Mouse (Mus musculus) cerebellum, adult 2 months (tissue): ENCODE results near the gene 1810043G02Rik. TPM values are rescaled to one million over a fixed set of nuclear protein-coding genes. Genes with fewer than 3 reads are reported as not detected.
A peak's percentile ranks its signal among the peaks of the same experiment; 100 is the strongest.
"Not testable (repeated sequence)": the region's sequence is repeated elsewhere in the genome, so short reads cannot be mapped to it uniquely, and the experiment has no call there.

Source experiments
- DNase-seq, 2 experiments: peaks; one replicate each; pipeline ENCODE4 v3.0.0; 2021
- H3K27ac ChIP-seq: fragments of 200-500 bp; 2 replicates; pipeline ENCODE4 v1.5.1; 2012; ENCODE audit warnings: low read length, control low read depth, inconsistent platforms; ENCODE audit not compliant: insufficient read depth
- H3K27me3 ChIP-seq: fragments of 200-500 bp; 2 replicates; pipeline ENCODE4 v1.6.1; 2012; ENCODE audit warnings: inconsistent platforms, mild to moderate bottlenecking, low read length, moderate library complexity; ENCODE audit not compliant: control insufficient read depth, insufficient read depth
- H3K4me1 ChIP-seq: fragments of 200-500 bp; 2 replicates; pipeline ENCODE4 v1.6.1; 2011; ENCODE audit warnings: low read length; ENCODE audit not compliant: control insufficient read depth, insufficient read depth
- H3K4me3 ChIP-seq: fragments of 200-500 bp; replicated peaks from 2 replicates; pipeline ENCODE3; 2011; ENCODE audit warnings: mild to moderate bottlenecking, low read depth, low read length, control low read depth; ENCODE audit not compliant: insufficient read depth
- CTCF ChIP-seq: fragments of 200-500 bp; IDR thresholded peaks from 2 replicates; pipeline ENCODE4 v1.5.1; 2011; ENCODE audit warnings: low read depth, mild to moderate bottlenecking, control low read depth, low read length, moderate library complexity, borderline replicate concordance; ENCODE audit not compliant: insufficient read depth
- POLR2A ChIP-seq: fragments of 200-500 bp; IDR thresholded peaks from 2 replicates; pipeline ENCODE4 v1.6.1; 2011; ENCODE audit warnings: low read length, control low read depth, borderline replicate concordance; ENCODE audit not compliant: insufficient read depth
- WGBS: fragments of 180-500 bp; shearing (Covaris S2); methylation state at CpG from one replicate; pipeline ENCODE4 v1.1.7; 2018; 5-methylcytosine and 5-hydroxymethylcytosine counted together
- polyA plus RNA-seq: library from polyadenylated mRNA; depleted of rRNA; stranded (reverse); fragments of >200 nt; gene quantifications from 2 replicates; pipeline ENCODE4 v1.2.3, GENCODE M21; 2012; rRNA removed

Gene 1810043G02Rik
- polyA plus RNA-seq, 1 experiment: 74.5 TPM

DNA sequence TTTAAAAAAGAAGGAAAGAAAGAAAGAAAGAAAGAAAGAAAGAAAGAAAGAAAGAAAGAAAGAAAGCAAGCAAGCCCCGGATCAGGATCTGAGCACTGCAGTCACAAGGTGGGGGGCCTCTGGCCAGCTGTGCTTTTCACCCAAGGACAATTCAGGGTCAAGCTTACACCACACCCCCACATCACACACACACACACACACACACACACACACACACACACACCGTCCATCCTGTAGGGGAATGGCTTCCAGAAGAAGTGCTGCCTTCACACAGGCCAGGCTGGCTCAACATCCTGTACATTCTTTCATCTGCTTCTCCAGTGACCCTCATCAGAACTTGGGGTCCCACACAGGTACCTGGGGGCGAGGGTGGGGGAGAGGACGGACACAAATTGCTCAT is 41.0 kb downstream of the 1810043G02Rik start:
- Histone ChIP-seq H3K4me1 (no peaks in the 10 kb centered on the region), H3K4me3 (no peak overlapping the region), H3K27ac (no peak overlapping the region), H3K27me3 (no peaks in the 10 kb centered on the region)
- DNase-seq: no peak
- TF ChIP-seq POLR2A: no peak
- TF ChIP-seq CTCF: no peak
- 62% methylated on average over 4 of the region's 4 CpGs for WGBS

DNA sequence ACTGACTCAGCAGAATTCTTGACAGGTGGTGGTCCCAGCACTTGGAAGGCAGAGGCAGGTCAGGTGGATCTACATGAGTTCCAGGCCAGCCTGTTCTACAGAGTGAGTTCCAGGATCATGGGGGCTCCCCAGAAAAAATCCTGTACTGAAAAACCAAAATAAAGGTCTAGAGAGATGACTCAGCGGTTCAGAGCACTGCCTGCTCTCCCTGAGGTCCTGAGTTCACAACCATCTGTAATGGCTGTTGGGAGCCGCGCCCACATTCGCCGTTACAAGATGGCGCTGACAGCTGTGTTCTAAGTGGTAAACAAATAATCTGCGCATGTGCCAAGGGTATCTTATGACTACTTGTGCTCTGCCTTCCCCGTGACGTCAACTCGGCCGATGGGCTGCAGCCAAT is 41.7 kb downstream of the 1810043G02Rik start:
- not testable (repeated sequence) for H3K27ac ChIP-seq, H3K4me3 ChIP-seq, H3K27me3 ChIP-seq, DNase-seq, H3K4me1 ChIP-seq
- 93% methylated on average over 7 of the region's 11 CpGs for WGBS

DNA sequence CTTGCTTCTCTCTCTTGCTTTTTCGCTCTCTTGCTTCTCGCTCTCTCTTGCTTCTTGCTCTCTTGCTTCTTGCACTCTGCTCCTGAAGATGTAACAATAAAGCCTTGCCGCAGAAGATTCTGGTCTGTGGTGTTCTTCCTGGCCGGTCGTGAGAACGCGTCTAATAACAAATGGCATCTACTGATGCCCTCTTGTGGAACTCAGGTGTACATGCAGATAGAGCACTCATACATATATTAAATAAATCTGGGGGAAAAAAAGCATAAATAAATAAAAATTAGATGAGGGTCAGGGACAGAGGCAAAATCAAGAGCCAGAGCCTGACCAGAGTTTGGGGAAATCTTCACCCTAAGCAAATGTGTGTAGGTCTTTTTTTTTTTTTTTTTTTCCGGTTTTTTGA is 47.1 kb downstream of the 1810043G02Rik start:
- WGBS: 51% methylated on average over 6 of the region's 8 CpGs
- not testable (repeated sequence) for H3K27ac ChIP-seq, H3K27me3 ChIP-seq, H3K4me3 ChIP-seq, DNase-seq, H3K4me1 ChIP-seq

DNA sequence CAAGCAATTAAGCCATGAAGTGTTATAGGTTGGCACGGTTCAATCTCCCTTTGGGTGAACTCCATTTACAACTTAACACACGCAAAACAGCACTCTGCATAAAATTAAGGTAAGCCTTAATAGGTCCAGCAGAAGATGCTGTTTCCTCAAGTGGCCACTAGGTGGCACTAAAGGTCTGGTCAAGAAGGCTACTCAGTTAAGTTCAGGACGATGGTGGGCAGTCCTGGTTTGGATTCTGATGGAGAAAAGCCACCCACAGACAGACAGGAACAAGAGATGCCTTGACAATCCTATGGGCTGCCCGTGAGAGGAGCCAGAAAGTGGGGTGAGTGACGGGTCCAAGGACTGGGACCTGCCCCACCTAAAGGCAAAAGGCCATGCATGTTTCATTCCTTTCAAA is 49.8 kb downstream of the 1810043G02Rik start:
- Histone ChIP-seq H3K4me3 (no peak overlapping the region), H3K4me1 (no peaks in the 10 kb centered on the region), H3K27ac (no peak overlapping the region), H3K27me3 (no peaks in the 10 kb centered on the region)
- TF ChIP-seq CTCF (peak; percentile 86), POLR2A (no peak)
- DNase-seq: peak; percentile 57 to 68
- WGBS: 3% methylated on average over 5 of the region's 5 CpGs

DNA sequence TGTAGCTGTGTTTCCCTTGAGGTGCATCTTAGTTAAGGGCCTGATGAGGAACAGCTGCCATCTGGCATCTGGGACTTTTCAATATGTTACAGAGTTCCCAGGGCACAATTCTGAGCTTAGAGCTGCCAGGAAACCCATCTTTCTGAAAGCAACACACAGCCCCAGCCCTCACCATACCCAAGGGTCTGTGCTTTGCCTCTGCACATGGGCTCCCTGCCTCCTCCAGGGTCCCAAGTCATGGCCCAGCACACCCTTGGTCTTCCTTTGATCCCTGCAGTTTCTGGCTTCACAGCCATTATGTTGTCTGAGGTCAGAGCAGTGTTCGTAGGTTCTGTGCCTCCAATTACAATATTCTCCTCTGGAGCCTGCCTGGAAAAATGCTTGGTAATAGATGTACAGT is 50.8 kb downstream of the 1810043G02Rik start:
- Histone ChIP-seq H3K27me3 (no peaks in the 10 kb centered on the region), H3K4me3 (no peak overlapping the region)
- 98% methylated on average over 1 of the region's 1 CpGs for WGBS

DNA sequence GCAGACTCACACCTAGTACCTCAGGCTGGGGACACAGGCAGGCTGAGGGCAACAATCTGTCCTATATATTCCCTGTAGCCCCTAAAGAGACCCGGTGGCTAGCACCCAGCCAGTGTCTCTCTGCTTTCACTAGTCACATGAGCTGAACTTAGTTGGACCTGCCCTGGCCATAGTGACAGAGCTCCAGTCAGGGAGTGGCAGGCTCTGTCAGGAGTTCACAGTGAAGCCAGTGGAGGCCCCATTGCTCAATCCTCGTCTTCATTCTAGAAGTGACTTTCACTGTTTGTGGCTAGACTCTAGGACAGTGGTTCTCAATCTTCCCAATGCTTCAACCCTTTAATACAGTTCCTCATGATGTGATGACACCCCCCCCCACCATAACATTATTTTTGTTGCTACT is 53.7 kb downstream of the 1810043G02Rik start:
- Histone ChIP-seq H3K4me3 (no peak overlapping the region), H3K4me1 (no peaks in the 10 kb centered on the region), H3K27ac (no peak overlapping the region), H3K27me3 (no peaks in the 10 kb centered on the region)
- TF ChIP-seq CTCF (no peak), POLR2A (no peak)
- 84% methylated on average over 2 of the region's 2 CpGs for WGBS
- no peak for DNase-seq

More for the DNA sequence above, 50.8 kb downstream of the 1810043G02Rik start:
- H3K27ac ChIP-seq: no peak overlapping the region
- no peaks in the 10 kb centered on the region for H3K4me1 ChIP-seq
- TF ChIP-seq POLR2A (no peak), CTCF (no peak)
- no peak for DNase-seq

Other genes with a start within 250 kb of the 1810043G02Rik start
- gene Gm18596, start 235.9 kb upstream of the 1810043G02Rik start, polyA plus RNA-seq: not detected in 2 replicates
- not detected in 2 replicates for gene Gm9736, start 227.2 kb upstream of the 1810043G02Rik start, polyA plus RNA-seq
- not detected in 2 replicates for gene Gm3233, start 218.8 kb upstream of the 1810043G02Rik start, polyA plus RNA-seq
- gene Gm3238, start 207.2 kb upstream of the 1810043G02Rik start, polyA plus RNA-seq: not detected in 2 replicates
- gene Gm7138, start 201.6 kb upstream of the 1810043G02Rik start, polyA plus RNA-seq: not detected in 2 replicates
- not detected in 2 replicates for gene Gm3250, start 196.0 kb upstream of the 1810043G02Rik start, polyA plus RNA-seq
- gene Gm7137, start 190.3 kb upstream of the 1810043G02Rik start, polyA plus RNA-seq: not detected in 2 replicates
- gene Gm9639, start 183.4 kb upstream of the 1810043G02Rik start, polyA plus RNA-seq: not detected in 2 replicates
- not detected in 2 replicates for gene Gm19668, start 179.4 kb upstream of the 1810043G02Rik start, polyA plus RNA-seq
- not detected in 2 replicates for gene Gm9507, start 166.7 kb upstream of the 1810043G02Rik start, polyA plus RNA-seq
- gene Gm2696, start 163.8 kb upstream of the 1810043G02Rik start, polyA plus RNA-seq: not detected in 2 replicates
- not detected in 2 replicates for gene Krtap10-4, start 151.4 kb upstream of the 1810043G02Rik start, polyA plus RNA-seq
- not detected in 2 replicates for gene Krtap10-10, start 142.6 kb upstream of the 1810043G02Rik start, polyA plus RNA-seq
- gene Gm36176, start 131.7 kb upstream of the 1810043G02Rik start, polyA plus RNA-seq: not detected in 2 replicates
- gene Gm10318, start 125.7 kb upstream of the 1810043G02Rik start, polyA plus RNA-seq: not detected in 2 replicates
- not detected in 2 replicates for gene Gm3285, start 116.5 kb upstream of the 1810043G02Rik start, polyA plus RNA-seq
- 1.5 and 1.8 TPM in 2 replicates for gene Lrrc3, start 76.0 kb upstream of the 1810043G02Rik start, polyA plus RNA-seq
- 29.8 and 32.5 TPM in 2 replicates for gene Trpm2, start 8.0 kb upstream of the 1810043G02Rik start, polyA plus RNA-seq
- 98.6 and 108 TPM in 2 replicates for gene Pfkl, start 31.6 kb downstream of the 1810043G02Rik start, polyA plus RNA-seq
- gene Dnmt3l, start 63.4 kb downstream of the 1810043G02Rik start, polyA plus RNA-seq: 0.46 and 1.8 TPM in 2 replicates
- 0.08 and 0.16 TPM in 2 replicates for gene Aire, start 65.1 kb downstream of the 1810043G02Rik start, polyA plus RNA-seq
- 5.5 and 8.2 TPM in 2 replicates for gene Icosl, start 90.8 kb downstream of the 1810043G02Rik start, polyA plus RNA-seq
- gene D10Jhu81e, start 191.3 kb downstream of the 1810043G02Rik start, polyA plus RNA-seq: 169 and 172 TPM in 2 replicates
- gene Pwp2, start 206.6 kb downstream of the 1810043G02Rik start, polyA plus RNA-seq: 17.2 and 17.8 TPM in 2 replicates